Mouse (Mus musculus) inflammation-experienced regulatory T-cells (primary cell): ENCODE data around the gene Atp2a2. TPM values are rescaled to one million over a fixed set of nuclear protein-coding genes. Genes with fewer than 3 reads are reported as not detected.

ENCODE experiments used
- polyA plus RNA-seq, 2 experiments: library from polyadenylated mRNA; unstranded; fragments of 100-300 nt; shearing (Covaris generic); gene quantifications; one replicate each; pipeline ENCODE4 v1.2.1; 2017

The Atp2a2 gene
- polyA plus RNA-seq: 10 to 100 TPM; 75.5 to 86.6 TPM

DNA sequence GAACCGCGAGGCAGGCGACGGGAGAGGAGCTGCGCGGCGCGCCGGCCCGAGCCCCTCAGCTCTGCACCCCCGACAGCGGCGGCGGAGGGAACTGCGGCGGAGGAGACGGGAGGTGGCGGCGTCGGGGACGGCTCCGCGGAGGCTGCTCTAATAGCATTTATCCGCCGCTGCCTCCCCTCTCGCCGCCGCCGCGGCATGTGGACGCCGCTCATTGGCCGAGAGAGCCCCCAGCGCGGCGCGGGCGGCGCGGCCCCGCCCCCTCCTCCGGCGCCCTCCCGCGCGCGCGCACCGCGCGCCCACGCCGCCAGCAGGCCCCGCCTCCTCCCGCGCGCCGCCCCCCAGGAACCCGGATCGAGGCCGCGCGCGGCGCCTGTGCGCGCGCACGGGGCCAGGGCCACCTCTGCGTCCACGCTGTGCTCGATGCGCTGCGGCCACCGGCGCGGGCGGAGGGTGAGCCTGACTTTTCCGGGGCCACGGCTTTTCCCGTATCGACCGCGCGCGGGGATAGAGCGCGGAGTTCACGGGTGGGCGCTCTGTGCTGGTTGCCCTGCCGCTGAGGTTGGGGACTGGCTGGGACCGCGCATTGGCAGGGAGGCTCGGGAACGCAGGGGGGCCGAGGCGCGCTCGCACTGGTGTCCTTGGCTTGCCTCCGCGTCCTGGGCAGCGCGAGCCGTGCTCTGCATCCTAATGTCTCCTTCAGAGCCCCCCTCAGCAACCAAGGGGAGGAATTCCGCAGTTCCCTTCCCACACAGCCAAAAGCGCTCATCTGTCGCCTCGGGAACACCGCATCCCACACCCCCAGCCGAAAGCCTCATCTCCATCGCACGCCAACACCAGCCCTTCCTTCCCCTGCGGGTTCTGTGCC lies at the start of gene Atp2a2:
TSS of gene Atp2a2 (minus strand) at position 149 of the 865 bp plus-strand sequence.

DNA sequence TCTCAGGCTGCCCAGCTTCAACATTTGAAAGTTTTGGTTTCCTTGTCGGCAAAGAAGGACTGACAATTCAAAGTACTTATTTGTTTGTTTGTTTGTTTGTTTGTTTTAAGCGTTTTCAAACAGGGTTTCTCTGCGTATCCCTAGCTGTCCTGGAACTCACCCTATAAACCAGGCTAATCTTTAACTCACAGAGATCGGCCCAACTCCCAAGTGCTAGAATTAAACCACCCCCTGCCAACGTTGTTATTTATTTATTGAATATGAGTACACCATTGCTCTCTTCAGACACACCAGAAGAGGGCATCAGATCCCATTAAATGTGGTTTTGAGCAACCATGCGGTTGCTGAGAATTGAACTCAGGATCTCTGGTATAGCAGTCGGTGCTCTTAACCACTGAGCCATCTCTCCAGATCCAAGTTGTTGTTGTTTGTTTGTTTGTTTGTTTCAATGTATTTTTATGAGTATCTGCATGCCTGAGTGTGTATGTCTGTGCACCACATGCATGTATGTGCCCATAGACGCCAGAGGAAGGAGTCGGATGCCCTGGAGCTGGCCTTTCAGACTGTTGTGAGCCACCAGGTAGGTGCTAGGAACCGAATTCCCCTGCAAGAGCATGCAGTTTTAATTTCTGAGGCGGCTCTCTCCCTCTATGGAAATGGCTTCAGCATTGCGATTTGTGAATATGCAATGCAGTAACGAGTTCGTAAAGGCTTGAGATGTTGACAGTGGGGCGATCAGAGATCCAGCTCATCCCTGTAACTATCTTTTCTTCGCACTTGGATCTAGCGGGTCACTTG lies 80.6 kb downstream of the Atp2a2 start, which contains the start of gene Anapc7:
TSS of gene Anapc7 (plus strand) at position 423 of the 798 bp plus-strand sequence.

Other genes starting within 250 kb of the Atp2a2 start
- gene Tctn1, start 237.8 kb downstream of the Atp2a2 start, polyA plus RNA-seq: 1 to 10 TPM; 1.7 to 5.1 TPM
- 10 to 100 TPM; 44.3 to 60.4 TPM for gene Pptc7, start 217.9 kb downstream of the Atp2a2 start, polyA plus RNA-seq
- gene Rad9b, start 148.0 kb downstream of the Atp2a2 start, polyA plus RNA-seq: 1 to 10 TPM; 2.8 to 6.2 TPM
- 100 to 1,000 TPM; 146 to 152 TPM for gene Vps29, start 147.9 kb downstream of the Atp2a2 start, polyA plus RNA-seq
- 10 to 100 TPM; 72.2 to 80.2 TPM for gene Gpn3, start 130.3 kb downstream of the Atp2a2 start, polyA plus RNA-seq
- gene Fam216a, start 129.9 kb downstream of the Atp2a2 start, polyA plus RNA-seq: 10 to 100 TPM; 12.9 to 26.0 TPM
- 100 to 1,000 TPM; 450 to 472 TPM for gene Arpc3, start 110.3 kb downstream of the Atp2a2 start, polyA plus RNA-seq
- gene Anapc7, start 80.5 kb downstream of the Atp2a2 start, polyA plus RNA-seq: 10 to 100 TPM; 34.4 to 43.3 TPM
- gene Ift81, start 112.3 kb upstream of the Atp2a2 start, polyA plus RNA-seq: 1 to 10 TPM; 3.8 to 7.2 TPM
- gene P2rx7, start 141.7 kb upstream of the Atp2a2 start, polyA plus RNA-seq: 100 to 1,000 TPM in 1 of 2 experiments, 10 to 100 TPM in 1; 75.1 to 129 TPM
- 10 to 100 TPM; 61.1 to 62.3 TPM for gene P2rx4, start 205.3 kb upstream of the Atp2a2 start, polyA plus RNA-seq